Mouse (Mus musculus): ENCODE results near the gene Morn1.
A peak's percentile ranks its signal among the peaks of the same experiment; 100 is the strongest.

Morn1 gene

GRCm38 (mm10) chr4:155086108-155087024 lies at the start of gene Morn1, which contains the start of gene Rer1:
Morn1 (plus strand) TSS chr4:155086577.
Rer1 (minus strand) TSS chr4:155086382.
- peak; percentile 99 to 100 for DNase-seq (ENCODE audit: low spot score in 2 of 2)

- no peak for DNase-seq (ENCODE audit: low spot score in 2 of 2)
Observed at GRCm38 (mm10) chr4:155040197-155040596, 46.2 kb upstream of the Morn1 start.

- DNase-seq (ENCODE audit: low spot score in 2 of 2): no peak
Observed at GRCm38 (mm10) chr4:155040696-155041095, 45.7 kb upstream of the Morn1 start.

GRCm38 (mm10) chr4:155042606-155043288 lies 43.6 kb upstream of the Morn1 start:
- no peak for DNase-seq (ENCODE audit: low spot score in 2 of 2)

- DNase-seq (ENCODE audit: low spot score in 2 of 2): no peak
Observed at GRCm38 (mm10) chr4:155043289-155043625, 43.1 kb upstream of the Morn1 start.

- no peak for DNase-seq (ENCODE audit: low spot score in 2 of 2)
Observed at GRCm38 (mm10) chr4:155046636-155047035, 39.7 kb upstream of the Morn1 start.

GRCm38 (mm10) chr4:155050116-155050515 lies 36.3 kb upstream of the Morn1 start:
- peak; percentile 56 to 62 for DNase-seq (ENCODE audit: low spot score in 2 of 2)

- DNase-seq (ENCODE audit: low spot score in 2 of 2): no peak
Observed at GRCm38 (mm10) chr4:155056724-155057123, 29.7 kb upstream of the Morn1 start, which contains the start of gene Plch2. Plch2 (minus strand) TSS chr4:155056784.

GRCm38 (mm10) chr4:155058325-155058724 lies 28.1 kb upstream of the Morn1 start:
- no peak for DNase-seq (ENCODE audit: low spot score in 2 of 2)

GRCm38 (mm10) chr4:155063895-155064294 lies 22.5 kb upstream of the Morn1 start:
- no peak for DNase-seq (ENCODE audit: low spot score in 2 of 2)

- DNase-seq (ENCODE audit: low spot score in 2 of 2): no peak
Observed at GRCm38 (mm10) chr4:155064474-155064873, 21.9 kb upstream of the Morn1 start.

- DNase-seq (ENCODE audit: low spot score in 2 of 2): peak; percentile 71 to 82
Observed at GRCm38 (mm10) chr4:155065970-155066833, 20.2 kb upstream of the Morn1 start.

- DNase-seq (ENCODE audit: low spot score in 2 of 2): peak; percentile 96 to 98
Observed at GRCm38 (mm10) chr4:155066834-155067522, 19.4 kb upstream of the Morn1 start, which contains the start of gene Pex10. Pex10 (plus strand) TSS chr4:155067016.

- DNase-seq (ENCODE audit: low spot score in 2 of 2): no peak
Observed at GRCm38 (mm10) chr4:155068357-155068972, 17.9 kb upstream of the Morn1 start.

GRCm38 (mm10) chr4:155069191-155069590 lies 17.2 kb upstream of the Morn1 start:
- no peak for DNase-seq (ENCODE audit: low spot score in 2 of 2)

GRCm38 (mm10) chr4:155070199-155070598 lies 16.2 kb upstream of the Morn1 start:
- no peak for DNase-seq (ENCODE audit: low spot score in 2 of 2)

GRCm38 (mm10) chr4:155070921-155071320 lies 15.5 kb upstream of the Morn1 start:
- no peak for DNase-seq (ENCODE audit: low spot score in 2 of 2)

- DNase-seq (ENCODE audit: low spot score in 2 of 2): no peak
Observed at GRCm38 (mm10) chr4:155074418-155074817, 12.0 kb upstream of the Morn1 start.

- no peak for DNase-seq (ENCODE audit: low spot score in 2 of 2)
Observed at GRCm38 (mm10) chr4:155075137-155075536, 11.2 kb upstream of the Morn1 start.

GRCm38 (mm10) chr4:155075813-155076212 lies 10.6 kb upstream of the Morn1 start:
- DNase-seq (ENCODE audit: low spot score in 2 of 2): no peak

- no peak for DNase-seq (ENCODE audit: low spot score in 2 of 2)
Observed at GRCm38 (mm10) chr4:155076677-155077076, 9.7 kb upstream of the Morn1 start.
